Mouse (Mus musculus): Measurements from ENCODE around the gene Psmd1. TPM values are rescaled to one million over a fixed set of nuclear protein-coding genes. Genes with fewer than 3 reads are reported as not detected.

Gene Psmd1
- polyA plus RNA-seq, 2 experiments = 73.2 to 161 TPM

GRCm38 (mm10) chr1:86156595-86156994 lies 92.4 kb downstream of the Psmd1 start:
- ATAC-seq (ENCODE audit: low FRiP score, low read depth) (no peak), DNase-seq (ENCODE audit: low spot score) (no peak)
- Histone ChIP-seq H3K9me3 (ENCODE audit: control insufficient read depth, low read length) (no peaks in the 10 kb centered on the region), H3K27ac (replicated peaks; ENCODE audit: low read depth, low read length) (no peak overlapping the region), H3K27me3 (ENCODE audit: control insufficient read depth, insufficient read depth, low read length) (no peaks in the 10 kb centered on the region), H3K4me1 (ENCODE audit: control insufficient read depth, insufficient read depth, low read length) (peaks cover 8% of the 10 kb centered on the region), H3K4me3 (replicated peaks; ENCODE audit: low read length) (no peak overlapping the region), H3K9ac (ENCODE audit: low read depth, low read length, severe bottlenecking) (no peak overlapping the region), H3K36me3 (ENCODE audit: control insufficient read depth, insufficient read depth, low read length) (peaks cover 28% of the 10 kb centered on the region), H3K4me2 (replicated peaks; ENCODE audit: low read depth, low read length, severe bottlenecking) (no peak overlapping the region)
- TF ChIP-seq POLR2A (IDR thresholded peaks at IDR 0.05; ENCODE audit: borderline replicate concordance, extremely low read depth, insufficient read depth, insufficient read length) = no peak
- 82% methylated on average over 6 of the region's 6 CpGs for WGBS

- ATAC-seq (ENCODE audit: low FRiP score, low read depth) = no peak
- Histone ChIP-seq H3K4me3 (replicated peaks; ENCODE audit: low read length) (no peak overlapping the region), H3K36me3 (ENCODE audit: control insufficient read depth, insufficient read depth, low read length) (peaks cover 53% of the 10 kb centered on the region)
These were observed 95.9 kb downstream of the Psmd1 start for GRCm38 (mm10) chr1:86160059-86160458.

GRCm38 (mm10) chr1:86160479-86160878 lies 96.3 kb downstream of the Psmd1 start:
- Histone ChIP-seq H3K9me3 (ENCODE audit: control insufficient read depth, low read length) (no peaks in the 10 kb centered on the region), H3K27ac (replicated peaks; ENCODE audit: low read depth, low read length) (no peak overlapping the region), H3K9ac (ENCODE audit: low read depth, low read length, severe bottlenecking) (no peak overlapping the region), H3K27me3 (ENCODE audit: control insufficient read depth, insufficient read depth, low read length) (no peaks in the 10 kb centered on the region), H3K4me2 (replicated peaks; ENCODE audit: low read depth, low read length, severe bottlenecking) (no peak overlapping the region), H3K36me3 (ENCODE audit: control insufficient read depth, insufficient read depth, low read length) (peaks cover 57% of the 10 kb centered on the region), H3K4me1 (ENCODE audit: control insufficient read depth, insufficient read depth, low read length) (peaks cover 3% of the 10 kb centered on the region), H3K4me3 (replicated peaks; ENCODE audit: low read length) (no peak overlapping the region)
- DNase-seq (ENCODE audit: low spot score) = no peak
- WGBS = 96% methylated on average over 5 of the region's 5 CpGs
- no peak for ATAC-seq (ENCODE audit: low FRiP score, low read depth)
- no peak for TF ChIP-seq POLR2A (IDR thresholded peaks at IDR 0.05; ENCODE audit: borderline replicate concordance, extremely low read depth, insufficient read depth, insufficient read length)

More at GRCm38 (mm10) chr1:86160059-86160458, 95.9 kb downstream of the Psmd1 start:
- no peak overlapping the region for H3K27ac ChIP-seq (replicated peaks; ENCODE audit: low read depth, low read length)
- H3K4me2 ChIP-seq (replicated peaks; ENCODE audit: low read depth, low read length, severe bottlenecking) = no peak overlapping the region
- H3K4me1 ChIP-seq (ENCODE audit: control insufficient read depth, insufficient read depth, low read length) = peaks cover 7% of the 10 kb centered on the region
- no peak for TF ChIP-seq POLR2A (IDR thresholded peaks at IDR 0.05; ENCODE audit: borderline replicate concordance, extremely low read depth, insufficient read depth, insufficient read length)
- 80% methylated on average over 6 of the region's 6 CpGs for WGBS
- no peaks in the 10 kb centered on the region for H3K27me3 ChIP-seq (ENCODE audit: control insufficient read depth, insufficient read depth, low read length)
- no peak for DNase-seq (ENCODE audit: low spot score)
- H3K9ac ChIP-seq (ENCODE audit: low read depth, low read length, severe bottlenecking) = no peak overlapping the region
- no peaks in the 10 kb centered on the region for H3K9me3 ChIP-seq (ENCODE audit: control insufficient read depth, low read length)

- Histone ChIP-seq H3K4me1 (ENCODE audit: control insufficient read depth, insufficient read depth, low read length) (no peaks in the 10 kb centered on the region), H3K9ac (ENCODE audit: low read depth, low read length, severe bottlenecking) (no peak overlapping the region), H3K27me3 (ENCODE audit: control insufficient read depth, insufficient read depth, low read length) (no peaks in the 10 kb centered on the region), H3K27ac (replicated peaks; ENCODE audit: low read depth, low read length) (no peak overlapping the region), H3K4me3 (replicated peaks; ENCODE audit: low read length) (no peak overlapping the region), H3K36me3 (ENCODE audit: control insufficient read depth, insufficient read depth, low read length) (peaks cover 63% of the 10 kb centered on the region), H3K4me2 (replicated peaks; ENCODE audit: low read depth, low read length, severe bottlenecking) (no peak overlapping the region), H3K9me3 (ENCODE audit: control insufficient read depth, low read length) (no peaks in the 10 kb centered on the region)
- TF ChIP-seq POLR2A (IDR thresholded peaks at IDR 0.05; ENCODE audit: borderline replicate concordance, extremely low read depth, insufficient read depth, insufficient read length) = no peak
- ATAC-seq (ENCODE audit: low FRiP score, low read depth) (no peak), DNase-seq (ENCODE audit: low spot score) (no peak)
- 95% methylated on average over 5 of the region's 5 CpGs for WGBS
These were observed 96.9 kb downstream of the Psmd1 start for GRCm38 (mm10) chr1:86161061-86161460.

GRCm38 (mm10) chr1:86174602-86175001 lies 110.4 kb downstream of the Psmd1 start:
- Histone ChIP-seq H3K4me3 (replicated peaks; ENCODE audit: low read length) (no peak overlapping the region), H3K4me1 (ENCODE audit: control insufficient read depth, insufficient read depth, low read length) (no peaks in the 10 kb centered on the region), H3K9ac (ENCODE audit: low read depth, low read length, severe bottlenecking) (no peak overlapping the region), H3K27me3 (ENCODE audit: control insufficient read depth, insufficient read depth, low read length) (no peaks in the 10 kb centered on the region), H3K9me3 (ENCODE audit: control insufficient read depth, low read length) (no peaks in the 10 kb centered on the region), H3K27ac (replicated peaks; ENCODE audit: low read depth, low read length) (no peak overlapping the region), H3K4me2 (replicated peaks; ENCODE audit: low read depth, low read length, severe bottlenecking) (no peak overlapping the region), H3K36me3 (ENCODE audit: control insufficient read depth, insufficient read depth, low read length) (peaks cover 64% of the 10 kb centered on the region)
- DNase-seq (ENCODE audit: low spot score) = no peak
- TF ChIP-seq POLR2A (IDR thresholded peaks at IDR 0.05; ENCODE audit: borderline replicate concordance, extremely low read depth, insufficient read depth, insufficient read length) = no peak
- ATAC-seq (ENCODE audit: low FRiP score, low read depth) = no peak
- 92% methylated on average over 5 of the region's 5 CpGs for WGBS

GRCm38 (mm10) chr1:86176066-86176465 lies 111.9 kb downstream of the Psmd1 start:
- no peaks in the 10 kb centered on the region for H3K9me3 ChIP-seq (ENCODE audit: control insufficient read depth, low read length)
- peaks cover 58% of the 10 kb centered on the region for H3K36me3 ChIP-seq (ENCODE audit: control insufficient read depth, insufficient read depth, low read length)
- ATAC-seq (ENCODE audit: low FRiP score, low read depth) = no peak
- no peak overlapping the region for H3K4me2 ChIP-seq (replicated peaks; ENCODE audit: low read depth, low read length, severe bottlenecking)
- TF ChIP-seq POLR2A (IDR thresholded peaks at IDR 0.05; ENCODE audit: borderline replicate concordance, extremely low read depth, insufficient read depth, insufficient read length) = no peak
- H3K27ac ChIP-seq (replicated peaks; ENCODE audit: low read depth, low read length) = no peak overlapping the region
- no peak overlapping the region for H3K9ac ChIP-seq (ENCODE audit: low read depth, low read length, severe bottlenecking)
- no peaks in the 10 kb centered on the region for H3K27me3 ChIP-seq (ENCODE audit: control insufficient read depth, insufficient read depth, low read length)
- WGBS = 69% methylated on average over 2 of the region's 2 CpGs
- H3K4me3 ChIP-seq (replicated peaks; ENCODE audit: low read length) = no peak overlapping the region
- H3K4me1 ChIP-seq (ENCODE audit: control insufficient read depth, insufficient read depth, low read length) = no peaks in the 10 kb centered on the region
- DNase-seq (ENCODE audit: low spot score) = no peak

All from limb, embryonic 14.5 days (tissue).